Mouse (Mus musculus) neutrophil, adult 5-6 weeks (primary cell): ENCODE results near the gene Chst10. TPM values are rescaled to one million over a fixed set of nuclear protein-coding genes. Genes with fewer than 3 reads are reported as not detected.

ENCODE experiments used
- ATAC-seq: fragments of 151-379, 151-347 bp; 2 replicates; pipeline ENCODE4 v1.8.0; 2017; ENCODE audit warnings: mild to moderate bottlenecking, moderate TSS enrichment; ENCODE audit not compliant: insufficient number of reproducible peaks, poor library complexity, low FRiP score, severe bottlenecking; ENCODE audit errors: extremely low read depth
- total RNA-seq: library from RNA; stranded (forward); fragments of 200-1000 nt; gene quantifications from 2 replicates; pipeline ENCODE4 v1.2.3, GENCODE M21; 2017

Chst10 gene
- total RNA-seq, 1 experiment from 2014 or later = 7.2 TPM

GRCm38 (mm10) chr1:38873911-38874310, 24.1 kb downstream of the Chst10 start:
- ATAC-seq = no peak

- ATAC-seq = no peak
Measured at GRCm38 (mm10) chr1:38871834-38872233, 26.1 kb downstream of the Chst10 start.

- ATAC-seq = no peak
Measured at GRCm38 (mm10) chr1:38869398-38870195, 28.4 kb downstream of the Chst10 start.

- ATAC-seq = no peak
Measured at GRCm38 (mm10) chr1:38866242-38866641, 31.7 kb downstream of the Chst10 start.

- ATAC-seq = no peak
Measured at GRCm38 (mm10) chr1:38864341-38864740, 33.6 kb downstream of the Chst10 start.

GRCm38 (mm10) chr1:38862213-38862612, 35.7 kb downstream of the Chst10 start:
- no peak for ATAC-seq

- no peak for ATAC-seq
Measured at GRCm38 (mm10) chr1:38860867-38861524, 37.0 kb downstream of the Chst10 start.

- no peak for ATAC-seq
Measured at GRCm38 (mm10) chr1:38860207-38860606, 37.8 kb downstream of the Chst10 start.

- ATAC-seq = no peak
Measured at GRCm38 (mm10) chr1:38856196-38856595, 41.8 kb downstream of the Chst10 start.

- no peak for ATAC-seq
Measured at GRCm38 (mm10) chr1:38852250-38852649, 45.7 kb downstream of the Chst10 start.

- no peak for ATAC-seq
Measured at GRCm38 (mm10) chr1:38850650-38851049, 47.3 kb downstream of the Chst10 start.

- ATAC-seq = no peak
Measured at GRCm38 (mm10) chr1:38848451-38849289, 49.3 kb downstream of the Chst10 start.

- ATAC-seq = no peak
Measured at GRCm38 (mm10) chr1:38847975-38848374, 50.0 kb downstream of the Chst10 start.

- no peak for ATAC-seq
Measured at GRCm38 (mm10) chr1:38843275-38843674, 54.7 kb downstream of the Chst10 start.

GRCm38 (mm10) chr1:38842861-38843260, 55.1 kb downstream of the Chst10 start:
- ATAC-seq = no peak

GRCm38 (mm10) chr1:38839944-38840343, 58.0 kb downstream of the Chst10 start:
- ATAC-seq = no peak

GRCm38 (mm10) chr1:38836477-38836872, 61.5 kb downstream of the Chst10 start, which contains the start of gene Lonrf2:
Gene Lonrf2, minus strand, starts transcription at chr1:38836711.
- no peak for ATAC-seq

- no peak for ATAC-seq
Measured at GRCm38 (mm10) chr1:38835568-38836476, 62.1 kb downstream of the Chst10 start.
